Mouse (Mus musculus) forebrain, embryonic 14.5 days (tissue): ENCODE measurements around the gene Epb42. TPM values are rescaled to one million over a fixed set of nuclear protein-coding genes. Genes with fewer than 3 reads are reported as not detected.

Source experiments
- ATAC-seq: fragments of 200-750 bp; cut with Nextera tagmentation; 2 replicates; pipeline ENCODE4 v1.8.0; 2017; ENCODE audit warnings: mild to moderate bottlenecking, moderate library complexity
- DNase-seq: peaks from one replicate; pipeline ENCODE4 v3.0.0-alpha.2; 2015; ENCODE audit warnings: low spot score
- H3K27ac ChIP-seq: fragments of 300-500 bp; sonication (generic); 2 replicates; pipeline ENCODE4 v1.5.1; 2014; ENCODE audit warnings: low read depth, mild to moderate bottlenecking, control low read depth, low read length, moderate library complexity
- H3K27me3 ChIP-seq: fragments of 300-500 bp; sonication (generic); replicated peaks from 2 replicates; pipeline ENCODE4 v1.6.1; 2014; ENCODE audit warnings: low read length, control low read depth, mixed read lengths; ENCODE audit not compliant: control insufficient read depth, insufficient read depth
- H3K36me3 ChIP-seq: fragments of 300-500 bp; sonication (generic); 2 replicates; pipeline ENCODE4 v1.6.1; 2014; ENCODE audit warnings: low read length, control low read depth; ENCODE audit not compliant: control insufficient read depth, insufficient read depth
- H3K4me1 ChIP-seq: fragments of 300-500 bp; sonication (generic); 2 replicates; pipeline ENCODE4 v1.6.1; 2014; ENCODE audit warnings: antibody characterized with exemption, low read length, control low read depth; ENCODE audit not compliant: control insufficient read depth, insufficient read depth
- H3K4me2 ChIP-seq: fragments of 300-500 bp; sonication (generic); 2 replicates; pipeline ENCODE4 v1.6.1; 2014; ENCODE audit warnings: mild to moderate bottlenecking, control low read depth, low read length
- H3K4me3 ChIP-seq: fragments of 300-500 bp; sonication (generic); 2 replicates; pipeline ENCODE4 v1.5.1; 2014; ENCODE audit warnings: low read depth, low read length, control low read depth
- H3K9ac ChIP-seq: fragments of 300-500 bp; sonication (generic); 2 replicates; pipeline ENCODE4 v1.6.1; 2014; ENCODE audit warnings: mild to moderate bottlenecking, low read length, control low read depth, moderate library complexity
- H3K9me3 ChIP-seq: fragments of 300-500 bp; sonication (generic); replicated peaks from 2 replicates; pipeline ENCODE4 v1.6.1; 2016; ENCODE audit warnings: low read length, control low read depth, mixed read lengths; ENCODE audit not compliant: control insufficient read depth
- WGBS: fragments of 180-500 bp; shearing (Covaris S2); extraction: QIAGEN DNeasy Blood & Tissue Kit; methylation state at CpG from one replicate; pipeline ENCODE4 v1.1.7; 2014; 5-methylcytosine and 5-hydroxymethylcytosine counted together
- polyA plus RNA-seq: library from polyadenylated mRNA; unstranded; fragments of >200 nt; fragmentation: Nextera tagmentation; extraction: Ambion mirVana; gene quantifications from 2 replicates; pipeline ENCODE4 v1.2.1, GENCODE M21; 2014

Gene Epb42
- polyA plus RNA-seq, 1 experiment from 2014 or later: 0.13 TPM

- 95% methylated on average over 9 of the region's 9 CpGs for WGBS
- Histone ChIP-seq H3K9me3 (no peaks in the 10 kb centered on the region), H3K27me3 (no peaks in the 10 kb centered on the region), H3K36me3 (peaks cover 49% of the 10 kb centered on the region), H3K4me3 (no peak overlapping the region), H3K27ac (no peak overlapping the region), H3K4me2 (no peak overlapping the region), H3K4me1 (no peaks in the 10 kb centered on the region), H3K9ac (no peak overlapping the region)
- no peak for ATAC-seq
- no peak for DNase-seq
Measured at GRCm38 (mm10) chr2:121016226-121016625, 20.6 kb downstream of the Epb42 start.

GRCm38 (mm10) chr2:121015507-121015906, 21.4 kb downstream of the Epb42 start:
- no peak overlapping the region for H3K4me3 ChIP-seq
- WGBS: 84% methylated on average over 2 of the region's 2 CpGs
- no peaks in the 10 kb centered on the region for H3K4me1 ChIP-seq
- peaks cover 52% of the 10 kb centered on the region for H3K36me3 ChIP-seq
- ATAC-seq (no peak), DNase-seq (no peak)
- H3K9ac ChIP-seq: no peak overlapping the region
- no peak overlapping the region for H3K4me2 ChIP-seq
- H3K9me3 ChIP-seq: no peaks in the 10 kb centered on the region
- no peaks in the 10 kb centered on the region for H3K27me3 ChIP-seq
- H3K27ac ChIP-seq: no peak overlapping the region

- H3K9ac ChIP-seq: no peak overlapping the region
- no peak for DNase-seq
- H3K9me3 ChIP-seq: no peaks in the 10 kb centered on the region
- H3K4me2 ChIP-seq: no peak overlapping the region
- H3K36me3 ChIP-seq: peaks cover 49% of the 10 kb centered on the region
- WGBS: 90% methylated on average over 9 of the region's 9 CpGs
- no peaks in the 10 kb centered on the region for H3K27me3 ChIP-seq
- no peak overlapping the region for H3K4me3 ChIP-seq
- no peak overlapping the region for H3K27ac ChIP-seq
- peaks cover 7% of the 10 kb centered on the region for H3K4me1 ChIP-seq
- no peak for ATAC-seq
Measured at GRCm38 (mm10) chr2:121012676-121013075, 24.2 kb downstream of the Epb42 start.

- Histone ChIP-seq H3K27me3 (no peaks in the 10 kb centered on the region), H3K4me2 (peak overlapping the region; percentile 63), H3K9me3 (no peaks in the 10 kb centered on the region), H3K9ac (peak overlapping the region; percentile 81), H3K4me3 (peak overlapping the region; percentile 73), H3K27ac (no peak overlapping the region), H3K4me1 (peaks cover 7% of the 10 kb centered on the region), H3K36me3 (peaks cover 19% of the 10 kb centered on the region)
- ATAC-seq (no peak), DNase-seq (no peak)
- WGBS: 22% methylated on average over 5 of the region's 5 CpGs
Measured at GRCm38 (mm10) chr2:121009071-121009677, 27.7 kb downstream of the Epb42 start.

- Histone ChIP-seq H3K27me3 (no peaks in the 10 kb centered on the region), H3K4me3 (peak overlapping the region; percentile 73), H3K36me3 (peaks cover 19% of the 10 kb centered on the region), H3K4me1 (peaks cover 7% of the 10 kb centered on the region), H3K9me3 (no peaks in the 10 kb centered on the region), H3K9ac (peak overlapping the region; percentile 81), H3K4me2 (peak overlapping the region; percentile 63), H3K27ac (0 out of 2 replicates have a peak overlapping the region, but pooled peaks have one; percentile 21)
- DNase-seq (no peak), ATAC-seq (peak; percentile 45)
- 2% methylated on average over 12 of the region's 12 CpGs for WGBS
Measured at GRCm38 (mm10) chr2:121008664-121009007, 28.2 kb downstream of the Epb42 start.

GRCm38 (mm10) chr2:121007925-121008663, 28.8 kb downstream of the Epb42 start, which contains the start of gene Ccndbp1:
TSS of gene Ccndbp1 (plus strand) at chr2:121008403.
- ATAC-seq (peak; percentile 98), DNase-seq (peak; percentile 94)
- no peaks in the 10 kb centered on the region for H3K27me3 ChIP-seq
- WGBS: 1% methylated on average over 34 of the region's 34 CpGs
- peaks cover 7% of the 10 kb centered on the region for H3K4me1 ChIP-seq
- H3K4me2 ChIP-seq: peak within 1 kb of the TSS; percentile 63
- peaks cover 19% of the 10 kb centered on the region for H3K36me3 ChIP-seq
- no peaks in the 10 kb centered on the region for H3K9me3 ChIP-seq
- 0 out of 2 replicates have a peak within 1 kb of the TSS, but pooled peaks have one; percentile 21 for H3K27ac ChIP-seq
- H3K9ac ChIP-seq: peak within 1 kb of the TSS; percentile 81
- peak within 1 kb of the TSS; percentile 73 for H3K4me3 ChIP-seq

GRCm38 (mm10) chr2:121006986-121007385, 29.9 kb downstream of the Epb42 start:
- no peak overlapping the region for H3K4me3 ChIP-seq
- no peak overlapping the region for H3K27ac ChIP-seq
- DNase-seq (no peak), ATAC-seq (no peak)
- no peak overlapping the region for H3K9ac ChIP-seq
- H3K36me3 ChIP-seq: peaks cover 10% of the 10 kb centered on the region; the same call in 1 of the 2 replicates
- H3K9me3 ChIP-seq: no peaks in the 10 kb centered on the region
- no peaks in the 10 kb centered on the region for H3K27me3 ChIP-seq
- H3K4me2 ChIP-seq: no peak overlapping the region
- 87% methylated on average over 1 of the region's 1 CpGs for WGBS
- peaks cover 7% of the 10 kb centered on the region for H3K4me1 ChIP-seq

GRCm38 (mm10) chr2:121004018-121004811, 32.7 kb downstream of the Epb42 start:
- DNase-seq (no peak), ATAC-seq (no peak)
- Histone ChIP-seq H3K4me1 (peaks cover 4% of the 10 kb centered on the region), H3K4me3 (no peak overlapping the region), H3K4me2 (no peak overlapping the region), H3K36me3 (no peaks in the 10 kb centered on the region), H3K27me3 (no peaks in the 10 kb centered on the region), H3K27ac (no peak overlapping the region), H3K9ac (no peak overlapping the region), H3K9me3 (no peaks in the 10 kb centered on the region)
- WGBS: 83% methylated on average over 7 of the region's 7 CpGs
